ENCODE assay signal across 8 mouse cellular contexts in genomic region chr11:113283376-113283811, GRCm38 (mm10).
DNase-seq lines count a peak whose midpoint lies in the region; ATAC-seq and TF ChIP-seq lines count a peak whose summit lies in the region.
"Had no signal": no experiment of that assay in that cellular context is flagged by ENCODE, and none has a peak within 500 bp of the region (broad histone marks: within the 10 kb centered on the region; RNA-seq: fewer than 3 reads in every experiment).

No protein-coding gene starts in this region.

- TF ChIP-seq CTCF in layer of hippocampus, adult 2 months (conservative IDR thresholded peaks at IDR 0.05) = no peak

- H3K4me3 ChIP-seq in layer of hippocampus, adult 2 months = no peak overlapping the region
- no peak overlapping the region for H3K4me3 ChIP-seq in embryonic facial prominence, embryonic 14.5 days (ENCODE audit: low read depth, low read length)
- H3K4me3 ChIP-seq in kidney, embryonic 16.5 days (ENCODE audit: low read length) = no peak overlapping the region
- no peak overlapping the region for H3K4me3 ChIP-seq in midbrain, embryonic 15.5 days

- 15% methylated on average over 11 of the region's 11 CpGs for WGBS in embryonic facial prominence, embryonic 14.5 days
- 19% methylated on average over 11 of the region's 11 CpGs for WGBS in kidney, embryonic 16.5 days
- WGBS in midbrain, embryonic 15.5 days = 38% methylated on average over 11 of the region's 11 CpGs

- H3K36me3 ChIP-seq in embryonic facial prominence, embryonic 14.5 days (ENCODE audit: control insufficient read depth, insufficient read depth, low read length) = no peaks in the 10 kb centered on the region
- no peaks in the 10 kb centered on the region for H3K36me3 ChIP-seq in kidney, embryonic 16.5 days (ENCODE audit: insufficient read depth, low read length)
- H3K36me3 ChIP-seq in midbrain, embryonic 15.5 days (replicated peaks) = no peaks in the 10 kb centered on the region

- 0 out of 2 replicates have a peak overlapping the region, but pooled peaks have one; percentile 10 for H3K27ac ChIP-seq in layer of hippocampus, adult 2 months
- peak overlapping the region; percentile 58 for H3K27ac ChIP-seq in embryonic facial prominence, embryonic 14.5 days (replicated peaks; ENCODE audit: low read depth, low read length)
- no peak overlapping the region for H3K27ac ChIP-seq in kidney, embryonic 16.5 days (ENCODE audit: low read length)
- 0 out of 2 replicates have a peak overlapping the region, but pooled peaks have one; percentile 7 for H3K27ac ChIP-seq in midbrain, embryonic 15.5 days
- H3K27ac ChIP-seq: macrophage had no signal

- no peaks in the 10 kb centered on the region for H3K9me3 ChIP-seq in embryonic facial prominence, embryonic 14.5 days (ENCODE audit: control insufficient read depth, low read length)
- no peaks in the 10 kb centered on the region for H3K9me3 ChIP-seq in kidney, embryonic 16.5 days (ENCODE audit: low read length)
- no peaks in the 10 kb centered on the region for H3K9me3 ChIP-seq in midbrain, embryonic 15.5 days

- peak overlapping the region; percentile 21; the same call in 1 of the 2 replicates for H3K4me2 ChIP-seq in embryonic facial prominence, embryonic 14.5 days (ENCODE audit: low read depth, low read length)
- no peak overlapping the region for H3K4me2 ChIP-seq in kidney, embryonic 16.5 days (replicated peaks; ENCODE audit: low read depth, low read length)
- H3K4me2 ChIP-seq in midbrain, embryonic 15.5 days = no peak overlapping the region

- DNase-seq in layer of hippocampus, adult 2 months (ENCODE audit: low spot score in 2 of 2) = no peak
- no peak for DNase-seq in layer of hippocampus, postnatal 25 days (ENCODE audit: extremely low spot score in 1 of 2, low spot score in 1 of 2)
- DNase-seq in embryonic facial prominence, embryonic 14.5 days (ENCODE audit: low spot score) = peak; percentile 73
- no peak for DNase-seq in thymus, postnatal 14 days
- DNase-seq in frontal cortex, postnatal 25 days (ENCODE audit: low spot score in 2 of 2) = no peak

- 0 out of 2 replicates have a peak overlapping the region, but pooled peaks have one; percentile 9 for H3K9ac ChIP-seq in embryonic facial prominence, embryonic 14.5 days (ENCODE audit: low read depth, low read length)
- H3K9ac ChIP-seq in kidney, embryonic 16.5 days (replicated peaks; ENCODE audit: low read length) = peak overlapping the region; percentile 31; the same call in 1 of the 2 replicates
- no peak overlapping the region for H3K9ac ChIP-seq in midbrain, embryonic 15.5 days

- H3K4me1 ChIP-seq in embryonic facial prominence, embryonic 14.5 days (ENCODE audit: control insufficient read depth, insufficient read depth, low read length) = peaks cover 20% of the 10 kb centered on the region
- H3K4me1 ChIP-seq in kidney, embryonic 16.5 days (ENCODE audit: insufficient read depth, low read length) = peaks cover 28% of the 10 kb centered on the region
- peaks cover 10% of the 10 kb centered on the region for H3K4me1 ChIP-seq in midbrain, embryonic 15.5 days

- peak; percentile 38; the same call in 1 of the 2 replicates for ATAC-seq in embryonic facial prominence, embryonic 14.5 days (ENCODE audit: low read depth)
- no peak; the same call in 1 of the 2 replicates for ATAC-seq in kidney, embryonic 16.5 days (ENCODE audit: low FRiP score, low TSS enrichment)
- ATAC-seq in midbrain, embryonic 15.5 days (replicated peaks) = no peak

- H3K27me3 ChIP-seq in embryonic facial prominence, embryonic 14.5 days (replicated peaks; ENCODE audit: control insufficient read depth, insufficient read depth, low read length) = no peaks in the 10 kb centered on the region
- no peaks in the 10 kb centered on the region for H3K27me3 ChIP-seq in kidney, embryonic 16.5 days (ENCODE audit: insufficient read depth, low read length)
- 0 out of 2 replicates have a peak, but pooled peaks cover 3% of the 10 kb centered on the region for H3K27me3 ChIP-seq in midbrain, embryonic 15.5 days (replicated peaks)
